Mouse (Mus musculus): Measurements from ENCODE around the gene Tmem219. TPM values are rescaled to one million over a fixed set of nuclear protein-coding genes. Genes with fewer than 3 reads are reported as not detected.

Gene Tmem219
- 27.7 and 30.9 TPM in 2 replicates for polyA plus RNA-seq (2012; rRNA removed)

- DNase-seq (ENCODE audit: extremely low spot score in 1 of 2, low spot score in 1 of 2), result no peak
These were observed at the start of gene Tmem219 for GRCm38 (mm10) chr7:126922624-126923060. Gene Tmem219 (minus strand): TSS chr7:126922917.

GRCm38 (mm10) chr7:126967361-126967760, 44.6 kb upstream of the Tmem219 start:
- DNase-seq (ENCODE audit: extremely low spot score in 1 of 2, low spot score in 1 of 2), result no peak

GRCm38 (mm10) chr7:126965568-126965967, 42.9 kb upstream of the Tmem219 start:
- DNase-seq (ENCODE audit: extremely low spot score in 1 of 2, low spot score in 1 of 2), result no peak

- no peak for DNase-seq (ENCODE audit: extremely low spot score in 1 of 2, low spot score in 1 of 2)
These were observed 41.0 kb upstream of the Tmem219 start for GRCm38 (mm10) chr7:126963548-126964286.

GRCm38 (mm10) chr7:126961965-126962364, 39.2 kb upstream of the Tmem219 start:
- peak in 1 of 2 experiments; percentile 41 for DNase-seq (ENCODE audit: extremely low spot score in 1 of 2, low spot score in 1 of 2)

GRCm38 (mm10) chr7:126961095-126961494, 38.4 kb upstream of the Tmem219 start:
- peak in 1 of 2 experiments; percentile 37 for DNase-seq (ENCODE audit: extremely low spot score in 1 of 2, low spot score in 1 of 2)

GRCm38 (mm10) chr7:126959780-126960179, 37.1 kb upstream of the Tmem219 start:
- DNase-seq (ENCODE audit: extremely low spot score in 1 of 2, low spot score in 1 of 2), result no peak

- no peak for DNase-seq (ENCODE audit: extremely low spot score in 1 of 2, low spot score in 1 of 2)
These were observed 32.4 kb upstream of the Tmem219 start for GRCm38 (mm10) chr7:126955125-126955524.

- no peak for DNase-seq (ENCODE audit: extremely low spot score in 1 of 2, low spot score in 1 of 2)
These were observed 29.9 kb upstream of the Tmem219 start for GRCm38 (mm10) chr7:126952646-126953045.

GRCm38 (mm10) chr7:126951741-126952140, 29.0 kb upstream of the Tmem219 start:
- DNase-seq (ENCODE audit: extremely low spot score in 1 of 2, low spot score in 1 of 2), result no peak

GRCm38 (mm10) chr7:126950647-126951615, 28.2 kb upstream of the Tmem219 start:
- DNase-seq (ENCODE audit: extremely low spot score in 1 of 2, low spot score in 1 of 2), result peak in 1 of 2 experiments; percentile 59

- DNase-seq (ENCODE audit: extremely low spot score in 1 of 2, low spot score in 1 of 2), result peak; percentile 70 to 85
These were observed 27.3 kb upstream of the Tmem219 start, which contains the start of gene Sez6l2 for GRCm38 (mm10) chr7:126949793-126950646. Gene Sez6l2 (plus strand): TSS chr7:126950563.

- peak; percentile 45 to 74 for DNase-seq (ENCODE audit: extremely low spot score in 1 of 2, low spot score in 1 of 2)
These were observed 26.7 kb upstream of the Tmem219 start, which contains the start of gene Asphd1 for GRCm38 (mm10) chr7:126949403-126949792. Gene Asphd1 (minus strand): TSS chr7:126949582.

- no peak for DNase-seq (ENCODE audit: extremely low spot score in 1 of 2, low spot score in 1 of 2)
These were observed 25.9 kb upstream of the Tmem219 start for GRCm38 (mm10) chr7:126948626-126949025.

- peak in 1 of 2 experiments; percentile 30 for DNase-seq (ENCODE audit: extremely low spot score in 1 of 2, low spot score in 1 of 2)
These were observed 23.8 kb upstream of the Tmem219 start for GRCm38 (mm10) chr7:126946530-126946929.

- DNase-seq (ENCODE audit: extremely low spot score in 1 of 2, low spot score in 1 of 2), result peak in 1 of 2 experiments; percentile 42
These were observed 19.1 kb upstream of the Tmem219 start for GRCm38 (mm10) chr7:126941801-126942200.

GRCm38 (mm10) chr7:126941171-126941570, 18.5 kb upstream of the Tmem219 start:
- DNase-seq (ENCODE audit: extremely low spot score in 1 of 2, low spot score in 1 of 2), result no peak

- no peak for DNase-seq (ENCODE audit: extremely low spot score in 1 of 2, low spot score in 1 of 2)
These were observed 9.9 kb upstream of the Tmem219 start for GRCm38 (mm10) chr7:126932652-126933051.

GRCm38 (mm10) chr7:126929046-126929445, 6.3 kb upstream of the Tmem219 start:
- no peak for DNase-seq (ENCODE audit: extremely low spot score in 1 of 2, low spot score in 1 of 2)
